In the genomic region with DNA sequence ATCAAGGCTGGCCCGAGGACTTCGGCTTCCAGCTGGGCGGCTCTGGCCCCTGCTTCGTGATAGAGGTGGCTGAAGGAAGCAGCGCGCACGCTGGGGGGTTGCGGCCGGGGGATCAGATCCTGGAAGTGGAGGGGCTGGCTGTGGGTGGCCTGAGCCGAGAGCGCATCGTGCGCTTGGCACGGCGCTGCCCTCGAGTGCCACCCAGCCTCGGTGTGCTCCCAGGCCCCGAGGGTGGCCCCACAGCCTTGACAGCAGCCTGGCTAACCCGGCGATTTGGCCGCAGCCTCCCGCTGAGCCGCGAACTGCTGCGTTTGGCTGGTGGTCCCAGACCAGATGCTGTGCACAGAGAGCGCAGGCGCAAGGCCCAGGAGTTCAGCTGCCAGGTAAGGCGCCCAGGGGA, we compare ENCODE assay signal across 8 mouse cellular contexts. TPM values are rescaled to one million over a fixed set of nuclear protein-coding genes. Genes with fewer than 3 reads are reported as not detected.
DNase-seq lines count a peak whose midpoint lies in the region; ATAC-seq lines count a peak whose summit lies in the region.

No protein-coding gene starts in this region.

- peak overlapping the region; percentile 54 for H3K9ac ChIP-seq in limb, embryonic 13.5 days

- peaks cover 85% of the 10 kb centered on the region for H3K27me3 ChIP-seq in megakaryocyte, embryonic 14.5 days (replicated peaks)
- H3K27me3 ChIP-seq in limb, embryonic 13.5 days, result peaks cover 62% of the 10 kb centered on the region

- H3K4me3 ChIP-seq in megakaryocyte, embryonic 14.5 days (replicated peaks), result peak overlapping the region; percentile 64
- peak overlapping the region; percentile 34 for H3K4me3 ChIP-seq in limb, embryonic 13.5 days

- DNase-seq in cerebellum, postnatal 10 days, result peak; percentile 69 to 87
- DNase-seq in gastrocnemius, postnatal 10 days, result no peak
- DNase-seq in testis, postnatal 10 days (ENCODE audit: low spot score), result no peak

- 3% methylated on average over 27 of the region's 28 CpGs for WGBS in limb, embryonic 13.5 days

- ATAC-seq in cerebellum, adult (ENCODE audit: insufficient number of reproducible peaks, low FRiP score, low TSS enrichment), result no peak
- no peak for ATAC-seq in megakaryocyte, adult 5-6 weeks (ENCODE audit: poor library complexity, severe bottlenecking)
- ATAC-seq in limb, embryonic 13.5 days (ENCODE audit: low FRiP score, low read depth), result no peak
- no peak for ATAC-seq in activated CD4-positive, CD25-positive, alpha-beta regulatory T cell, adult 4 months

- H3K36me3 ChIP-seq in megakaryocyte, embryonic 14.5 days (replicated peaks; ENCODE audit: low read length), result no peaks in the 10 kb centered on the region
- H3K36me3 ChIP-seq in limb, embryonic 13.5 days, result no peaks in the 10 kb centered on the region

- no peak overlapping the region for H3K27ac ChIP-seq in limb, embryonic 13.5 days

- peak overlapping the region; percentile 60 for H3K4me2 ChIP-seq in limb, embryonic 13.5 days (replicated peaks)

- peaks cover 20% of the 10 kb centered on the region for H3K4me1 ChIP-seq in megakaryocyte, embryonic 14.5 days
- H3K4me1 ChIP-seq in limb, embryonic 13.5 days, result peaks cover 6% of the 10 kb centered on the region

- peaks cover 30% of the 10 kb centered on the region for H3K9me3 ChIP-seq in megakaryocyte, embryonic 14.5 days
- H3K9me3 ChIP-seq in limb, embryonic 13.5 days, result peaks cover 5% of the 10 kb centered on the region; the same call in 1 of the 2 replicates

RNA-seq across cellular contexts. Expression of gene Grid2ip, which starts 0.4 kb away (rescaled TPM):
- not detected in 2 replicates for polyA plus RNA-seq in megakaryocyte, embryonic 14.5 days (2012; ENCODE audit: insufficient read depth, low replicate concordance)
- total RNA-seq in megakaryocyte, adult 5-6 weeks (2015), result not detected in 2 replicates
- total RNA-seq in megakaryocyte, adult 5-6 weeks (2017), result not detected in 2 replicates
- polyA plus RNA-seq in limb, embryonic 13.5 days (2015; fragmentation: Nextera tagmentation; extraction: Ambion mirVana), result 0.68 and 0.78 TPM in 2 replicates
- total RNA-seq in gastrocnemius, postnatal 10 days (2021), result under 1 TPM; 0.05 to 0.11 TPM
- not detected for polyA plus RNA-seq in activated CD4-positive, CD25-positive, alpha-beta regulatory T cell, adult 4 months (2017; shearing (Covaris generic))

RNA-seq across cellular contexts. Expression of gene Zdhhc4, which starts 28.5 kb away (rescaled TPM):
- polyA plus RNA-seq in megakaryocyte, embryonic 14.5 days (2012; ENCODE audit: insufficient read depth, low replicate concordance), result 56.0 and 65.8 TPM in 2 replicates
- 48.5 and 55.0 TPM in 2 replicates for total RNA-seq in megakaryocyte, adult 5-6 weeks (2015)
- total RNA-seq in megakaryocyte, adult 5-6 weeks (2017), result 22.3 and 24.6 TPM in 2 replicates
- 84.4 and 94.9 TPM in 2 replicates for polyA plus RNA-seq in limb, embryonic 13.5 days (2015; fragmentation: Nextera tagmentation; extraction: Ambion mirVana)
- 10 to 100 TPM; 35.0 to 37.5 TPM for total RNA-seq in gastrocnemius, postnatal 10 days (2021)
- 10 to 100 TPM; 63.7 to 68.0 TPM for polyA plus RNA-seq in activated CD4-positive, CD25-positive, alpha-beta regulatory T cell, adult 4 months (2017; shearing (Covaris generic))

RNA-seq across cellular contexts. Expression of gene E130309D02Rik, which starts 42.4 kb away (rescaled TPM):
- 53.2 and 90.1 TPM in 2 replicates for polyA plus RNA-seq in megakaryocyte, embryonic 14.5 days (2012; ENCODE audit: insufficient read depth, low replicate concordance)
- 22.4 TPM in 2 replicates for total RNA-seq in megakaryocyte, adult 5-6 weeks (2015)
- 10.2 and 13.7 TPM in 2 replicates for total RNA-seq in megakaryocyte, adult 5-6 weeks (2017)
- polyA plus RNA-seq in limb, embryonic 13.5 days (2015; fragmentation: Nextera tagmentation; extraction: Ambion mirVana), result 37.8 and 37.9 TPM in 2 replicates
- total RNA-seq in gastrocnemius, postnatal 10 days (2021), result 10 to 100 TPM; 10.6 to 11.6 TPM
- 1 to 10 TPM; 5.5 to 8.5 TPM for polyA plus RNA-seq in activated CD4-positive, CD25-positive, alpha-beta regulatory T cell, adult 4 months (2017; shearing (Covaris generic))

RNA-seq across cellular contexts. Expression of gene Kdelr2, which starts 46.1 kb away (rescaled TPM):
- polyA plus RNA-seq in megakaryocyte, embryonic 14.5 days (2012; ENCODE audit: insufficient read depth, low replicate concordance), result 42.6 and 69.6 TPM in 2 replicates
- 56.4 and 58.9 TPM in 2 replicates for total RNA-seq in megakaryocyte, adult 5-6 weeks (2015)
- total RNA-seq in megakaryocyte, adult 5-6 weeks (2017), result 91.2 and 100.0 TPM in 2 replicates
- polyA plus RNA-seq in limb, embryonic 13.5 days (2015; fragmentation: Nextera tagmentation; extraction: Ambion mirVana), result 433 and 435 TPM in 2 replicates
- total RNA-seq in gastrocnemius, postnatal 10 days (2021), result 100 to 1,000 TPM in 1 of 2 experiments, 10 to 100 TPM in 1; 89.0 to 110 TPM
- polyA plus RNA-seq in activated CD4-positive, CD25-positive, alpha-beta regulatory T cell, adult 4 months (2017; shearing (Covaris generic)), result 10 to 100 TPM; 71.0 to 76.8 TPM

Comparison
In these comparisons a context has a peak if more than half of its experiments do, and no peak if none do; other contexts are left out.
1. DNase-seq: peak in cerebellum, postnatal 10 days (2 of 2); none in gastrocnemius, postnatal 10 days (single experiment) and testis, postnatal 10 days (single experiment).